Mouse (Mus musculus): Measurements from ENCODE around the gene Mterf4.

The Mterf4 gene

GRCm38 (mm10) chr1:93267207-93267606 lies 38.5 kb downstream of the Mterf4 start:
- no peak for DNase-seq (ENCODE audit: low spot score)

- no peak for DNase-seq (ENCODE audit: low spot score)
Measured at GRCm38 (mm10) chr1:93257560-93257959, 48.2 kb downstream of the Mterf4 start.

GRCm38 (mm10) chr1:93255761-93256160 lies 50.0 kb downstream of the Mterf4 start:
- DNase-seq (ENCODE audit: low spot score): no peak

GRCm38 (mm10) chr1:93252586-93252985 lies 53.1 kb downstream of the Mterf4 start:
- DNase-seq (ENCODE audit: low spot score): no peak

All from ovary, postnatal 36 days (tissue).